Mouse (Mus musculus) urinary bladder, adult 2 months (tissue): Measurements from ENCODE around the gene Znfx1. TPM values are rescaled to one million over a fixed set of nuclear protein-coding genes. Genes with fewer than 3 reads are reported as not detected.
A peak's percentile ranks its signal among the peaks of the same experiment; 100 is the strongest.

Experiments used
- DNase-seq: peaks from one replicate; pipeline ENCODE4 v3.0.0; 2022; ENCODE audit warnings: low spot score
- polyA plus RNA-seq: library from polyadenylated mRNA; depleted of rRNA; stranded (reverse); fragments of >200 nt; gene quantifications from 2 replicates; pipeline ENCODE4 v1.2.3, GENCODE M21; 2012; rRNA removed

The Znfx1 gene
- polyA plus RNA-seq, 1 experiment: 18.0 TPM

DNA sequence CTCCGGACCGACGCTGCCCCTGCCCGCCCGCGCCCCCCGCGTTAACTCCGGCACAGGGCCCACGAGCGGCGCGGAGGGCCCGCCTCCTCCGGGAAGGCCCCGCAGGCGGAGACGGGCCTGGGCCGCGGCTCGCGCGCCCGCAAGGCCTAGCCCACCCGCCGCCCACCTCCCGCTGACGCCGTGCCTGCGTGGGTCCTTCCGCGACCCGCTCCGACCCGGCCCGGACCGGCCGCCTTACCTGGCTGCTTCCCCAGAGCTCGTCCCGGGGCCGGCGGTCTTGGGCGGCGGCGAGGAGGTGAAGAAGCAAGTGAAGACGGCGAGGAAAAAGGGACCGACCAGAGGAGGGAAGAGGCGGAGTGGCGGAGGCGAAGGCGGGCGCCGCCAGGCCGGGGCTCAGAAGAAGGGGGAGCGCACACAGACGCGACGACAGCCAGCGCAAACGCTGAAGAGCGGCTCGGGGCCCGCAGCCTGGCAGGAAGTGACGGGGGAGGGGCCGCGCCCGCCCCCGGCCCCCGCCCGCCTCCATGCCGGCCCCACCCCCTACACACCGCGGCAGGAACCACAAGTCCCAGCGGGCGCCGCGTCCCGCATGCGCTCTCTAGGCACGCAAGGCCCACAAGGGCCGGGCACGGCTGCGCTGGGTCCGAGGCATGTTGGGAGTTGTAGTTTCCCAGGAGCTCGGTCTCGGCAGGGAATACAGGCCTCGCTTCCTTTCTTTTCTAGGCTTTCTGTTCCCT, 66.9 kb downstream of the Znfx1 start, which contains the start of gene Stau1:
TSS of gene Stau1 (minus strand) at position 504 of the 737 bp plus-strand sequence.
- peak; percentile 80 for DNase-seq

DNA sequence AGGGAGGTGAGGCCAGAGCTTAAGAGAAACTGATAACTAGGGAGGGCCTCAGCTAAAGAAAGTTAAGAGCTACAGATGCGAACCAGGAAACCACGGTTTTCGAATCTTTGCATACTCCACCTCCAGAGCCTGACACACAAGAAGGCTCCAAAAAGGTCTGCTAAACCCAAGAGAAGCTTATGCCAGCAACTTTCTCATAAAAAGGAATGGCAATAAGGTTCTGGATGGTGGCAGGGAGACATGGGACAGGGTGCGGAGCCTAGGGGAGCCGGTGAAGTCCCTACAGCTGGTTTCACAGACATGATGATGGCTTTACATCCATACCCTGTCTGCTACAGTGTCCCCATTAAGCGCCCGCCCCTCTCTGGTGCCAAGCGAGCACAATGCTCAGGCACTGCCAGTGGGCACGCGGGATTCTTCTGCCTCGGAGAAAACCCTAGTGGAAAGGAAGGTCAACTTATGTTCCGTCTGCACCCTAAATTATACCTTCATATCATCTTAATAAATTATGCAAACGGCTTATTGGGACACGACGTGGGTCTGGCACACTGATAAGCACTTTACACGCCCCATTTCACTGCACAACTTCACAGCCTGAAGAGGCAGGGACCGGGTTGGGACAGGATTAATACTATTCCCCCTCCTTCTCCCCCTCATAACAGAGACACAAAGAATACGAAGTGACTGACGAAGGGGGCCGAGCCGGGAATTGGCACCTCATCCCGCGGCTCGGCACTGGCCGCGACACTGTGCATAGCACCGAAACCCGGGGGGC, 67.6 kb downstream of the Znfx1 start:
- DNase-seq: no peak

GRCm38 (mm10) chr2:166991945-166992344, 70.9 kb downstream of the Znfx1 start:
- no peak for DNase-seq

DNA sequence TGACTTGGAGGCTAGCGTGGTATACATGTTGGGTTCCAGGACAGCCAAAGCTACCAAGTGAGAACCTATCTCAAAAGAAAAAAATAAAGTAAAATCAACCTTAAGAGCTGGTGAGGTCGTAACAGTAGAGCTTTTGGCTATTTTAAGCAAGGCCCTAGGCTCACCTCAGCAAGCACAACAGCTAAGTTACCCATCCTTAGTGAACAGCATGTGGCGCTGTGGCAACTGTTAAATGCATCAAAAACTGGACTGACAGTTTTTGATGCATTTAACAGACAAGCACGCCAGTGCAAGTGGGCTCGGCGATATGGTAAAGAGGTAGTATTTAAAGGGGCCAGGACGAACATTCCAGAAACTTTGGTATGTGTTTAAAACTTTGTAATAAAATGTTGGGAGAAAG, 72.0 kb downstream of the Znfx1 start:
- DNase-seq: no peak

Other genes with a start within 250 kb of the Znfx1 start
- 30.9 and 37.9 TPM in 2 replicates for gene Cse1l, start 157.0 kb downstream of the Znfx1 start, polyA plus RNA-seq
- gene Stau1, start 66.7 kb downstream of the Znfx1 start, polyA plus RNA-seq: 45.0 and 58.4 TPM in 2 replicates
- 25.1 and 26.1 TPM in 2 replicates for gene Ddx27, start 47.8 kb downstream of the Znfx1 start, polyA plus RNA-seq
- gene Kcnb1, start 127.1 kb upstream of the Znfx1 start, polyA plus RNA-seq: 6.7 and 11.9 TPM in 2 replicates
- 98.4 and 106 TPM in 2 replicates for gene Ptgis, start 177.6 kb upstream of the Znfx1 start, polyA plus RNA-seq